Mouse (Mus musculus) lung, postnatal 0 days (tissue): ENCODE measurements around the gene Nphp4.

Experiments used
- CTCF ChIP-seq: IDR thresholded peaks from 2 replicates; pipeline ENCODE4 v1.5.1; 2016; ENCODE audit warnings: antibody characterized with exemption, mild to moderate bottlenecking
- EP300 ChIP-seq: IDR thresholded peaks from 2 replicates; pipeline ENCODE4 v1.6.1; 2016; ENCODE audit warnings: antibody characterized with exemption, mild to moderate bottlenecking, control low read depth

DNA sequence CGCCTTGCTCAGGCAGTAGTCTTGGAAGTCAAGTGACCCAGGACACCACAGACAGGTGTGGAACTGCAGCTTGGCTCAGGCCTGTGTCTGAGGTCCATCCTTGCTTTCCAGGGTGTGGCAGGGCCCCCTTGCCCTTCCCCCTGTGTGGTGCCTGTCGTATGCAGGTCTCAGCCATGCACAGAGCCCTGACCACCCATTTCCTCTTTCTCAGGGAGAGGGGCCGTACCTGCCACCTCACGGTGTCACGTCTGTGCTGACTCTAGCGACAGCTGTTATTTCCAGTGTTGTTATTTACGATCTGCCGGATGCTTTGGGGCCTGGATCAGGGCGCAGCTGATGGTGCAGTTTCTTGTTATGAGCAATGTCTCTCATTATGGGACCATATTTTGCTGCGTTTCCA is 42.6 kb downstream of the Nphp4 start:
- no peak for TF ChIP-seq CTCF
- TF ChIP-seq EP300: no peak
